Mouse (Mus musculus) CH12.LX (cell line): ENCODE measurements at regions not wholly inside any gene's neighbourhood (a gene's known extent, or its start where the extent isn't known, plus 50 kb on each side); places are given as distances from the start of the nearest gene placed in this dataset.

Source experiments
- CTCF ChIP-seq, 2 experiments: IDR thresholded peaks in 1 of 2; conservative IDR thresholded peaks in 1 of 2; 2 replicates each; pipeline ENCODE4 v1.5.1; 2011 to 2012; ENCODE audit warnings: low read depth in 2 of 2, low read length in 2 of 2, improper control_type of control experiment in 1 of 2, inconsistent platforms in 1 of 2, mild to moderate bottlenecking in 1 of 2, moderate library complexity in 1 of 2
- ETS1 ChIP-seq: conservative IDR thresholded peaks from 2 replicates; pipeline ENCODE4 v1.6.1; 2012; ENCODE audit warnings: low read depth, mild to moderate bottlenecking, inconsistent platforms, low read length, improper control_type of control experiment, moderate library complexity
- NRF1 ChIP-seq: IDR thresholded peaks from 2 replicates; pipeline ENCODE4 v1.6.1; 2014; ENCODE audit warnings: low read depth, mild to moderate bottlenecking, inconsistent platforms, low read length, improper control_type of control experiment, moderate library complexity
- RCOR1 ChIP-seq: conservative IDR thresholded peaks from 2 replicates; pipeline ENCODE4 v1.6.1; 2012; ENCODE audit warnings: low read depth, mild to moderate bottlenecking, inconsistent platforms, low read length, improper control_type of control experiment
- TCF12 ChIP-seq: IDR thresholded peaks from 2 replicates; pipeline ENCODE4 v1.6.1; 2014; ENCODE audit warnings: low read depth, mild to moderate bottlenecking, inconsistent platforms, low read length, improper control_type of control experiment
- ZNF384 ChIP-seq: IDR thresholded peaks from 2 replicates; pipeline ENCODE4 v1.6.1; 2012; ENCODE audit warnings: low read depth, low read length, improper control_type of control experiment, inconsistent platforms

DNA sequence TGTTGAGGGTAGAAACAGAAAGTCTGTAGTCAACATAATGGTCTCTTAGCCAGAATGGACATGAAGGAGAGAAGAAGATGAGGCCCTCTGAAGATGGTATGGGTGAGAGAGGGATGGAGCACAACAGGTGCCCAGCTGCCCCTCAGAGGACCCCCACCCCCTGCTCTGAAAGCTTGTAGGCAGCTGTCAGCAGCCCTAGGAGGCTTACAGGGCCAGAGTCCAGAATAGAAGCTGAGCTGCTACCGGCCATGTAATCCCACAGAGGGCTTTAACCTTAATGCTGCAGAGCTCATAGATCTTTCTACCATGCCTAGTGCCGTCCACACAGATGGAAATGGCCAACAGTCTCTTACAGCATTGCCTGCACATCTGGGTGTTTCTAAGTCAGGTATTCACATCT is 88.6 kb upstream of the Cul1 start:
- TF ChIP-seq TCF12 (no peak), NRF1 (no peak), ETS1 (no peak), CTCF (conservative IDR thresholded peaks at IDR 0.05 in 1 of 2, IDR thresholded peaks at IDR 0.05 in 1 of 2; ENCODE audit: low read depth in 2 of 2, low read length in 2 of 2) (no peak), RCOR1 (no peak), ZNF384 (no peak)
